Mouse (Mus musculus): ENCODE measurements around the gene Atxn2l. TPM values are rescaled to one million over a fixed set of nuclear protein-coding genes. Genes with fewer than 3 reads are reported as not detected.

Atxn2l gene
- polyA plus RNA-seq, 1 experiment from 2014 or later = 58.6 TPM

- no peaks in the 10 kb centered on the region for H3K4me1 ChIP-seq (ENCODE audit: control insufficient read depth, insufficient read depth, low read length)
- H3K27me3 ChIP-seq (ENCODE audit: control insufficient read depth, insufficient read depth, low read length) = no peaks in the 10 kb centered on the region
- WGBS = 78% methylated on average over 2 of the region's 2 CpGs
- no peaks in the 10 kb centered on the region for H3K36me3 ChIP-seq (ENCODE audit: control insufficient read depth, insufficient read depth, low read length)
- DNase-seq (ENCODE audit: low spot score, missing footprints) (peak; percentile 6), ATAC-seq (ENCODE audit: low FRiP score) (no peak)
- no peak overlapping the region for H3K4me3 ChIP-seq (ENCODE audit: low read depth, low read length)
- no peak overlapping the region for H3K4me2 ChIP-seq
- H3K9ac ChIP-seq (ENCODE audit: low read length) = no peak overlapping the region
- H3K9me3 ChIP-seq (ENCODE audit: control insufficient read depth, low read length) = no peaks in the 10 kb centered on the region
- H3K27ac ChIP-seq (ENCODE audit: low read depth, low read length) = no peak overlapping the region
These were observed 16.3 kb upstream of the Atxn2l start for GRCm38 (mm10) chr7:126519513-126519912.

GRCm38 (mm10) chr7:126518261-126518941, 15.2 kb upstream of the Atxn2l start:
- DNase-seq (ENCODE audit: low spot score, missing footprints) (peak; percentile 53), ATAC-seq (ENCODE audit: low FRiP score) (no peak)
- Histone ChIP-seq H3K4me3 (ENCODE audit: low read depth, low read length) (no peak overlapping the region), H3K27me3 (ENCODE audit: control insufficient read depth, insufficient read depth, low read length) (no peaks in the 10 kb centered on the region), H3K4me2 (no peak overlapping the region), H3K36me3 (ENCODE audit: control insufficient read depth, insufficient read depth, low read length) (no peaks in the 10 kb centered on the region), H3K9ac (ENCODE audit: low read length) (no peak overlapping the region), H3K27ac (ENCODE audit: low read depth, low read length) (no peak overlapping the region), H3K9me3 (ENCODE audit: control insufficient read depth, low read length) (no peaks in the 10 kb centered on the region), H3K4me1 (ENCODE audit: control insufficient read depth, insufficient read depth, low read length) (no peaks in the 10 kb centered on the region)
- WGBS = 74% methylated on average over 5 of the region's 5 CpGs

GRCm38 (mm10) chr7:126511287-126511686, 8.1 kb upstream of the Atxn2l start:
- H3K4me2 ChIP-seq = no peak overlapping the region
- H3K9ac ChIP-seq (ENCODE audit: low read length) = no peak overlapping the region
- ATAC-seq (ENCODE audit: low FRiP score) = no peak
- H3K36me3 ChIP-seq (ENCODE audit: control insufficient read depth, insufficient read depth, low read length) = no peaks in the 10 kb centered on the region
- H3K4me1 ChIP-seq (ENCODE audit: control insufficient read depth, insufficient read depth, low read length) = no peaks in the 10 kb centered on the region; the same call in 1 of the 2 replicates
- no peaks in the 10 kb centered on the region for H3K27me3 ChIP-seq (ENCODE audit: control insufficient read depth, insufficient read depth, low read length)
- 82% methylated on average over 3 of the region's 3 CpGs for WGBS
- no peak overlapping the region for H3K4me3 ChIP-seq (ENCODE audit: low read depth, low read length)
- DNase-seq (ENCODE audit: low spot score, missing footprints) = peak; percentile 8
- no peaks in the 10 kb centered on the region for H3K9me3 ChIP-seq (ENCODE audit: control insufficient read depth, low read length)
- H3K27ac ChIP-seq (ENCODE audit: low read depth, low read length) = no peak overlapping the region

GRCm38 (mm10) chr7:126507126-126507778, 4.0 kb upstream of the Atxn2l start:
- H3K9ac ChIP-seq (ENCODE audit: low read length) = no peak overlapping the region
- H3K4me3 ChIP-seq (ENCODE audit: low read depth, low read length) = no peak overlapping the region
- H3K4me1 ChIP-seq (ENCODE audit: control insufficient read depth, insufficient read depth, low read length) = peaks cover 3% of the 10 kb centered on the region; the same call in 1 of the 2 replicates
- ATAC-seq (ENCODE audit: low FRiP score) (no peak), DNase-seq (ENCODE audit: low spot score, missing footprints) (no peak)
- H3K4me2 ChIP-seq = no peak overlapping the region
- WGBS = 86% methylated on average over 8 of the region's 8 CpGs
- no peaks in the 10 kb centered on the region for H3K36me3 ChIP-seq (ENCODE audit: control insufficient read depth, insufficient read depth, low read length)
- no peaks in the 10 kb centered on the region for H3K27me3 ChIP-seq (ENCODE audit: control insufficient read depth, insufficient read depth, low read length)
- no peak overlapping the region for H3K27ac ChIP-seq (ENCODE audit: low read depth, low read length)
- H3K9me3 ChIP-seq (ENCODE audit: control insufficient read depth, low read length) = no peaks in the 10 kb centered on the region

GRCm38 (mm10) chr7:126504913-126505312, 1.7 kb upstream of the Atxn2l start:
- ATAC-seq (ENCODE audit: low FRiP score) (no peak), DNase-seq (ENCODE audit: low spot score, missing footprints) (peak; percentile 73)
- Histone ChIP-seq H3K27ac (ENCODE audit: low read depth, low read length) (no peak overlapping the region), H3K4me2 (no peak overlapping the region), H3K27me3 (ENCODE audit: control insufficient read depth, insufficient read depth, low read length) (no peaks in the 10 kb centered on the region), H3K9ac (ENCODE audit: low read length) (no peak overlapping the region), H3K4me3 (ENCODE audit: low read depth, low read length) (no peak overlapping the region), H3K36me3 (ENCODE audit: control insufficient read depth, insufficient read depth, low read length) (peaks cover 11% of the 10 kb centered on the region), H3K9me3 (ENCODE audit: control insufficient read depth, low read length) (no peaks in the 10 kb centered on the region), H3K4me1 (ENCODE audit: control insufficient read depth, insufficient read depth, low read length) (peaks cover 7% of the 10 kb centered on the region; the same call in 1 of the 2 replicates)
- WGBS = 94% methylated on average over 2 of the region's 2 CpGs

- Histone ChIP-seq H3K4me2 (peak overlapping the region; percentile 73), H3K9me3 (ENCODE audit: control insufficient read depth, low read length) (no peaks in the 10 kb centered on the region), H3K36me3 (ENCODE audit: control insufficient read depth, insufficient read depth, low read length) (peaks cover 30% of the 10 kb centered on the region), H3K27me3 (ENCODE audit: control insufficient read depth, insufficient read depth, low read length) (no peaks in the 10 kb centered on the region), H3K4me1 (ENCODE audit: control insufficient read depth, insufficient read depth, low read length) (peaks cover 7% of the 10 kb centered on the region; the same call in 1 of the 2 replicates), H3K9ac (ENCODE audit: low read length) (peak overlapping the region; percentile 100), H3K27ac (ENCODE audit: low read depth, low read length) (peak overlapping the region; percentile 98), H3K4me3 (ENCODE audit: low read depth, low read length) (peak overlapping the region; percentile 100)
- no peak for DNase-seq (ENCODE audit: low spot score, missing footprints)
- ATAC-seq (ENCODE audit: low FRiP score) = no peak
- under 1% methylated on average over 40 of the region's 40 CpGs for WGBS
These were observed 486 bp downstream of the Atxn2l start for GRCm38 (mm10) chr7:126502751-126503150.

GRCm38 (mm10) chr7:126502023-126502741, 1.1 kb downstream of the Atxn2l start:
- peak; percentile 100 for DNase-seq (ENCODE audit: low spot score, missing footprints)
- WGBS = under 1% methylated on average over 51 of the region's 57 CpGs
- peaks cover 34% of the 10 kb centered on the region for H3K36me3 ChIP-seq (ENCODE audit: control insufficient read depth, insufficient read depth, low read length)
- H3K4me3 ChIP-seq (ENCODE audit: low read depth, low read length) = peak overlapping the region; percentile 100
- H3K27ac ChIP-seq (ENCODE audit: low read depth, low read length) = peak overlapping the region; percentile 98
- peak overlapping the region; percentile 73 for H3K4me2 ChIP-seq
- ATAC-seq (ENCODE audit: low FRiP score) = peak; percentile 92
- H3K9ac ChIP-seq (ENCODE audit: low read length) = peak overlapping the region; percentile 100
- no peaks in the 10 kb centered on the region for H3K9me3 ChIP-seq (ENCODE audit: control insufficient read depth, low read length)
- H3K27me3 ChIP-seq (ENCODE audit: control insufficient read depth, insufficient read depth, low read length) = no peaks in the 10 kb centered on the region
- peaks cover 7% of the 10 kb centered on the region; the same call in 1 of the 2 replicates for H3K4me1 ChIP-seq (ENCODE audit: control insufficient read depth, insufficient read depth, low read length)

- Histone ChIP-seq H3K36me3 (ENCODE audit: control insufficient read depth, insufficient read depth, low read length) (peaks cover 36% of the 10 kb centered on the region), H3K4me1 (ENCODE audit: control insufficient read depth, insufficient read depth, low read length) (peaks cover 7% of the 10 kb centered on the region; the same call in 1 of the 2 replicates), H3K27me3 (ENCODE audit: control insufficient read depth, insufficient read depth, low read length) (no peaks in the 10 kb centered on the region), H3K27ac (ENCODE audit: low read depth, low read length) (peak overlapping the region; percentile 98), H3K4me3 (ENCODE audit: low read depth, low read length) (peak overlapping the region; percentile 100), H3K9ac (ENCODE audit: low read length) (peak overlapping the region; percentile 100), H3K9me3 (ENCODE audit: control insufficient read depth, low read length) (no peaks in the 10 kb centered on the region), H3K4me2 (peak overlapping the region; percentile 73)
- WGBS = 6% methylated on average over 9 of the region's 9 CpGs
- DNase-seq (ENCODE audit: low spot score, missing footprints) = no peak
- no peak for ATAC-seq (ENCODE audit: low FRiP score)
These were observed 1.6 kb downstream of the Atxn2l start for GRCm38 (mm10) chr7:126501684-126502022.

- Histone ChIP-seq H3K4me2 (no peak overlapping the region), H3K4me3 (ENCODE audit: low read depth, low read length) (no peak overlapping the region), H3K36me3 (ENCODE audit: control insufficient read depth, insufficient read depth, low read length) (peaks cover 51% of the 10 kb centered on the region), H3K27ac (ENCODE audit: low read depth, low read length) (no peak overlapping the region), H3K9ac (ENCODE audit: low read length) (no peak overlapping the region), H3K27me3 (ENCODE audit: control insufficient read depth, insufficient read depth, low read length) (no peaks in the 10 kb centered on the region), H3K4me1 (ENCODE audit: control insufficient read depth, insufficient read depth, low read length) (peaks cover 7% of the 10 kb centered on the region; the same call in 1 of the 2 replicates), H3K9me3 (ENCODE audit: control insufficient read depth, low read length) (no peaks in the 10 kb centered on the region)
- peak; percentile 75 for DNase-seq (ENCODE audit: low spot score, missing footprints)
- ATAC-seq (ENCODE audit: low FRiP score) = no peak
- WGBS = 94% methylated on average over 7 of the region's 7 CpGs
These were observed 3.8 kb downstream of the Atxn2l start for GRCm38 (mm10) chr7:126499416-126499815.

Measured in midbrain, embryonic 11.5 days (tissue).